Mouse (Mus musculus) kidney, embryonic 16.5 days (tissue): ENCODE results near the gene Ccdc117. TPM values are rescaled to one million over a fixed set of nuclear protein-coding genes. Genes with fewer than 3 reads are reported as not detected.
"Not testable (repeated sequence)": the region's sequence is repeated elsewhere in the genome, so short reads cannot be mapped to it uniquely, and the experiment has no call there.

Source experiments
- ATAC-seq: fragments of 200-750 bp; cut with Nextera tagmentation; 2 replicates; pipeline ENCODE4 v1.8.0; 2017; ENCODE audit warnings: moderate TSS enrichment; ENCODE audit not compliant: low FRiP score, low TSS enrichment
- H3K27ac ChIP-seq: fragments of 300-500 bp; sonication (generic); 2 replicates; pipeline ENCODE4 v1.5.1; 2014; ENCODE audit warnings: low read length
- H3K27me3 ChIP-seq: fragments of 300-500 bp; sonication (generic); 2 replicates; pipeline ENCODE4 v1.6.1; 2014; ENCODE audit warnings: low read length, control low read depth, mixed read lengths; ENCODE audit not compliant: insufficient read depth
- H3K36me3 ChIP-seq: fragments of 300-500 bp; sonication (generic); 2 replicates; pipeline ENCODE4 v1.6.1; 2014; ENCODE audit warnings: low read length, control low read depth, mixed read lengths; ENCODE audit not compliant: insufficient read depth
- H3K4me1 ChIP-seq: fragments of 300-500 bp; sonication (generic); 2 replicates; pipeline ENCODE4 v1.6.1; 2014; ENCODE audit warnings: low read length, control low read depth, mixed read lengths; ENCODE audit not compliant: insufficient read depth
- H3K4me2 ChIP-seq: fragments of 300-500 bp; sonication (generic); replicated peaks from 2 replicates; pipeline ENCODE4 v1.6.1; 2014; ENCODE audit warnings: low read depth, low read length
- H3K4me3 ChIP-seq: fragments of 300-500 bp; sonication (generic); 2 replicates; pipeline ENCODE4 v1.5.1; 2014; ENCODE audit warnings: mild to moderate bottlenecking, low read length
- H3K9ac ChIP-seq: fragments of 300-500 bp; sonication (generic); replicated peaks from 2 replicates; pipeline ENCODE4 v1.6.1; 2014; ENCODE audit warnings: low read length
- H3K9me3 ChIP-seq: fragments of 300-500 bp; sonication (generic); 2 replicates; pipeline ENCODE4 v1.6.1; 2016; ENCODE audit warnings: low read length, control low read depth
- WGBS: fragments of 180-500 bp; shearing (Covaris S2); extraction: QIAGEN DNeasy Blood & Tissue Kit; methylation state at CpG from one replicate; pipeline ENCODE4 v1.1.7; 2014; 5-methylcytosine and 5-hydroxymethylcytosine counted together
- polyA plus RNA-seq: library from polyadenylated mRNA; unstranded; fragments of >200 nt; fragmentation: Nextera tagmentation; extraction: Ambion mirVana; gene quantifications from 2 replicates; pipeline ENCODE4 v1.2.1, GENCODE M21; 2015

Ccdc117 gene
- polyA plus RNA-seq, 1 experiment from 2014 or later, result 19.7 TPM

- Histone ChIP-seq H3K4me1 (0 out of 2 replicates have a peak, but pooled peaks cover 4% of the 10 kb centered on the region), H3K36me3 (no peaks in the 10 kb centered on the region), H3K9me3 (no peaks in the 10 kb centered on the region), H3K4me2 (no peak overlapping the region), H3K27ac (no peak overlapping the region), H3K27me3 (no peaks in the 10 kb centered on the region), H3K4me3 (no peak overlapping the region), H3K9ac (no peak overlapping the region)
- WGBS, result 80% methylated on average over 6 of the region's 6 CpGs
- ATAC-seq, result no peak
Measured at GRCm38 (mm10) chr11:5515196-5515595, 26.8 kb downstream of the Ccdc117 start.

GRCm38 (mm10) chr11:5514091-5514490, 27.9 kb downstream of the Ccdc117 start:
- H3K4me2 ChIP-seq, result no peak overlapping the region
- no peak overlapping the region for H3K27ac ChIP-seq
- no peak for ATAC-seq
- H3K27me3 ChIP-seq, result no peaks in the 10 kb centered on the region
- no peak overlapping the region for H3K9ac ChIP-seq
- no peaks in the 10 kb centered on the region for H3K36me3 ChIP-seq
- WGBS, result 83% methylated on average over 4 of the region's 4 CpGs
- no peak overlapping the region for H3K4me3 ChIP-seq
- no peaks in the 10 kb centered on the region for H3K4me1 ChIP-seq
- no peaks in the 10 kb centered on the region for H3K9me3 ChIP-seq

- H3K27me3 ChIP-seq, result no peaks in the 10 kb centered on the region
- H3K9ac ChIP-seq, result no peak overlapping the region
- H3K9me3 ChIP-seq, result no peaks in the 10 kb centered on the region
- no peak overlapping the region for H3K4me2 ChIP-seq
- H3K36me3 ChIP-seq, result no peaks in the 10 kb centered on the region
- H3K4me3 ChIP-seq, result no peak overlapping the region
- H3K4me1 ChIP-seq, result no peaks in the 10 kb centered on the region
- no peak for ATAC-seq
- 79% methylated on average over 8 of the region's 8 CpGs for WGBS
- no peak overlapping the region for H3K27ac ChIP-seq
Measured at GRCm38 (mm10) chr11:5512961-5513360, 29.0 kb downstream of the Ccdc117 start.

DNA sequence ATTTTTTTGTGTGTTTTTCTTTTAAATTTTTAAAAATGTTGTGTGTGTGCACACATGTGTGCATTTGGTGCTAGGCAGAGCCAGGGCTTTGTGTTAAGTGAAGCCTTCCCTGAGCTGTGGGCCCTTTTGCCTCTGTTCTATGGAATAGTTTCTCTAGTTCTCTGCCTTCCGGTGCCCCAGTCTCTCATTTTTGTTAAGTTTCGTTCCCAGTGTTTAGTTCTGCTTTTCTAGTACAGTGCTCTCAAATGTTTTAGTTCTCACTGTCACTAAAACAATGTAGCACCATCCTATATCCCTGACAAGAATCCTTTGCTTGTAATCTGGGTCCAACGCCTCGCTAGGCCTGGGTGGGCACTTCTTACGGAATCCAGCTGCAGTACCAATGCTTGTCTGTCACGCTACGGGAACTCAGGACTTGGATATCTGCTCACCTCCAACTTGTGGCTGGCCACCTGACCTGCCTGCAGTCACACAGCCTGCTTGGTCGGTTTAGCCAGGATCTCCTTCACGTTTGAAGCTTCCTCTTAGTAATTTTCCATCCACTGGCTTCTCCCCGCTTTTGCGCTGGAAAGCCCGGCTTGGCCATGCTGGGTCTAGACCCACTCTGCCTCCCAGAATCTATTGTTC, 29.8 kb downstream of the Ccdc117 start:
- 0 out of 2 replicates have a peak, but pooled peaks have one; percentile 42 for ATAC-seq
- no peak overlapping the region for H3K4me3 ChIP-seq
- H3K4me2 ChIP-seq, result no peak overlapping the region
- H3K27me3 ChIP-seq, result no peaks in the 10 kb centered on the region
- no peaks in the 10 kb centered on the region for H3K4me1 ChIP-seq
- no peaks in the 10 kb centered on the region for H3K36me3 ChIP-seq
- peak overlapping the region; percentile 9; the same call in 1 of the 2 replicates for H3K27ac ChIP-seq
- 59% methylated on average over 12 of the region's 12 CpGs for WGBS
- H3K9me3 ChIP-seq, result no peaks in the 10 kb centered on the region
- H3K9ac ChIP-seq, result no peak overlapping the region

DNA sequence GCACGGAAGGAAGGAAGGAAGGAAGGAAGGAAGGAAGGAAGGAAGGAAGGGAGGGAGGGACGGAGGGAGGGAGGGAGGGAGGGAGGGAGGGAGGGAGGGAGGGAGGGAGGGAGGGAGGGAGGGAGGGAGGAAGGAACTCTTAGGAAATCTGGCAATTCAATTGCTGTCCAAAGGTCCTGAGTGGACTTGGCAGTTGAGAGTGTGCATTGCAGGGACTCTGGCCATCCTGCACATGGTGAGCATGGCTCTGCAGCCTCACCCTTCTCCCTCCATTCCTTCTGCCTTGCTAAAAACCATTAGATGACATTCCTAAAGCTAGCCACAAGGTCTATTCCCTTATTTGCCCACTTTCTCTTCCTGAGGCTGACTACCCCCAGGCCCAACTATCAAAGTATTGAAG, 31.3 kb downstream of the Ccdc117 start:
- H3K9ac ChIP-seq, H3K9me3 ChIP-seq, H3K4me1 ChIP-seq, H3K4me2 ChIP-seq, ATAC-seq, H3K27me3 ChIP-seq, H3K4me3 ChIP-seq, H3K36me3 ChIP-seq, H3K27ac ChIP-seq: not testable (repeated sequence)
- WGBS, result no CpG with 5 or more reads among the region's 2 CpGs

DNA sequence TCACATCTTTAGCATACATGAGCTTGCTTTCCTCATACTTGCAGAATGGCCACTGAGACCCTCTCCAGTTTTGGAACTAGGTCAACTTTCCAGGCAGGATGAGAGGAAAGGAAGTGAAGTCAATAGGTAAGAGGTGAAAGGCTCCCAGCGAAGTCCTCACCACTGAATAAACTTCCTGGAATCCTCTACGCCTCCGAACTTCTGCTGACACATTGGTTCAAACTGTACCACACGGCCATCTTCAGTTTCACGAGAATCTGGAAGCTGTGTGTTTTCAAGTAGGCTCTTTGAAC, 31.9 kb downstream of the Ccdc117 start:
- Histone ChIP-seq H3K36me3 (no peaks in the 10 kb centered on the region), H3K9me3 (no peaks in the 10 kb centered on the region), H3K9ac (no peak overlapping the region), H3K4me3 (no peak overlapping the region), H3K27me3 (no peaks in the 10 kb centered on the region), H3K4me1 (0 out of 2 replicates have a peak, but pooled peaks cover 10% of the 10 kb centered on the region), H3K4me2 (no peak overlapping the region), H3K27ac (no peak overlapping the region)
- 62% methylated on average over 5 of the region's 5 CpGs for WGBS
- ATAC-seq, result no peak

GRCm38 (mm10) chr11:5509215-5510098, 32.5 kb downstream of the Ccdc117 start:
- Histone ChIP-seq H3K4me1 (0 out of 2 replicates have a peak, but pooled peaks cover 10% of the 10 kb centered on the region), H3K4me2 (no peak overlapping the region), H3K36me3 (no peaks in the 10 kb centered on the region), H3K9me3 (no peaks in the 10 kb centered on the region), H3K4me3 (no peak overlapping the region), H3K9ac (no peak overlapping the region), H3K27me3 (no peaks in the 10 kb centered on the region), H3K27ac (no peak overlapping the region)
- WGBS, result 79% methylated on average over 8 of the region's 8 CpGs
- no peak for ATAC-seq

GRCm38 (mm10) chr11:5505856-5506575, 36.0 kb downstream of the Ccdc117 start:
- Histone ChIP-seq H3K4me3 (peak overlapping the region; percentile 18), H3K4me2 (peak overlapping the region; percentile 43), H3K9me3 (no peaks in the 10 kb centered on the region), H3K4me1 (0 out of 2 replicates have a peak, but pooled peaks cover 10% of the 10 kb centered on the region), H3K27me3 (no peaks in the 10 kb centered on the region), H3K9ac (peak overlapping the region; percentile 48), H3K27ac (peak overlapping the region; percentile 62), H3K36me3 (no peaks in the 10 kb centered on the region)
- 18% methylated on average over 18 of the region's 18 CpGs for WGBS
- peak; percentile 76 for ATAC-seq

- H3K9ac ChIP-seq, result no peak overlapping the region
- H3K36me3 ChIP-seq, result no peaks in the 10 kb centered on the region
- peaks cover 22% of the 10 kb centered on the region for H3K4me1 ChIP-seq
- H3K27me3 ChIP-seq, result no peaks in the 10 kb centered on the region
- no peak overlapping the region for H3K4me3 ChIP-seq
- ATAC-seq, result no peak
- no peak overlapping the region for H3K27ac ChIP-seq
- H3K4me2 ChIP-seq, result no peak overlapping the region
- WGBS, result 81% methylated on average over 10 of the region's 10 CpGs
- no peaks in the 10 kb centered on the region for H3K9me3 ChIP-seq
Measured at GRCm38 (mm10) chr11:5502351-5503051, 39.5 kb downstream of the Ccdc117 start.
